Mouse (Mus musculus) skeletal muscle tissue, adult 2 months (tissue): ENCODE data around the gene Apex1.
A peak's percentile ranks its signal among the peaks of the same experiment; 100 is the strongest.
"Not testable (repeated sequence)": the region's sequence is repeated elsewhere in the genome, so short reads cannot be mapped to it uniquely, and the experiment has no call there.

Experiments
- DNase-seq: peaks from one replicate; pipeline ENCODE4 v3.0.0-alpha.2; 2012; ENCODE audit warnings: low read depth, low spot score

Apex1 gene

GRCm38 (mm10) chr14:50927366-50927765 lies 2.6 kb downstream of the Apex1 start:
- DNase-seq = no peak

- no peak for DNase-seq
These were observed 5.2 kb downstream of the Apex1 start for GRCm38 (mm10) chr14:50929951-50930350.

- DNase-seq = peak; percentile 53
These were observed 5.6 kb downstream of the Apex1 start for GRCm38 (mm10) chr14:50930377-50930753.

- peak; percentile 100 for DNase-seq
These were observed 6.2 kb downstream of the Apex1 start, which contains the start of the genes Pip4p1 and Pnp for GRCm38 (mm10) chr14:50930754-50931492. Gene Pip4p1, minus strand, starts transcription at chr14:50930856. Gene Pnp, plus strand, starts transcription at chr14:50931082.

- no peak for DNase-seq
These were observed 6.8 kb downstream of the Apex1 start for GRCm38 (mm10) chr14:50931493-50932020.

GRCm38 (mm10) chr14:50936649-50937048 lies 11.9 kb downstream of the Apex1 start:
- DNase-seq = no peak

- no peak for DNase-seq
These were observed 13.5 kb downstream of the Apex1 start for GRCm38 (mm10) chr14:50938119-50938908.

- no peak for DNase-seq
These were observed 14.2 kb downstream of the Apex1 start for GRCm38 (mm10) chr14:50938940-50939339.

GRCm38 (mm10) chr14:50943932-50944667 lies 19.3 kb downstream of the Apex1 start, which contains the start of gene Gm49342:
Gene Gm49342, plus strand, starts transcription at chr14:50944517.
- DNase-seq = peak; percentile 94

GRCm38 (mm10) chr14:50944668-50945033 lies 19.9 kb downstream of the Apex1 start:
- DNase-seq = not testable (repeated sequence)

- DNase-seq = not testable (repeated sequence)
These were observed 20.3 kb downstream of the Apex1 start for GRCm38 (mm10) chr14:50945081-50945480.

GRCm38 (mm10) chr14:50945526-50945925 lies 20.8 kb downstream of the Apex1 start:
- DNase-seq = not testable (repeated sequence)

GRCm38 (mm10) chr14:50955487-50955886 lies 30.7 kb downstream of the Apex1 start:
- DNase-seq = no peak

GRCm38 (mm10) chr14:50955942-50956508 lies 31.3 kb downstream of the Apex1 start, which contains the start of gene Pnp2:
Gene Pnp2, plus strand, starts transcription at chr14:50955992.
- DNase-seq = peak; percentile 18

- DNase-seq = not testable (repeated sequence)
These were observed 32.0 kb downstream of the Apex1 start for GRCm38 (mm10) chr14:50956724-50957123.

GRCm38 (mm10) chr14:50957146-50957545 lies 32.4 kb downstream of the Apex1 start:
- DNase-seq = not testable (repeated sequence)

GRCm38 (mm10) chr14:50958289-50958995 lies 33.7 kb downstream of the Apex1 start:
- DNase-seq = not testable (repeated sequence)

GRCm38 (mm10) chr14:50968216-50968980 lies 43.6 kb downstream of the Apex1 start:
- no peak for DNase-seq

- DNase-seq = no peak
These were observed 44.3 kb downstream of the Apex1 start for GRCm38 (mm10) chr14:50969041-50969440.
